Mouse (Mus musculus): ENCODE measurements around the gene Smap1.

Gene Smap1

GRCm38 (mm10) chr1:23920275-23920674 lies 1.8 kb downstream of the Smap1 start:
- DNase-seq (ENCODE audit: low read depth in 1 of 2, low spot score in 2 of 2): no peak

- DNase-seq (ENCODE audit: low read depth in 1 of 2, low spot score in 2 of 2): no peak
Observed at GRCm38 (mm10) chr1:23919086-23919485, 3.0 kb downstream of the Smap1 start.

GRCm38 (mm10) chr1:23915483-23915882 lies 6.6 kb downstream of the Smap1 start:
- no peak for DNase-seq (ENCODE audit: low read depth in 1 of 2, low spot score in 2 of 2)

GRCm38 (mm10) chr1:23912988-23913387 lies 9.1 kb downstream of the Smap1 start:
- DNase-seq (ENCODE audit: low read depth in 1 of 2, low spot score in 2 of 2): no peak

GRCm38 (mm10) chr1:23906082-23906481 lies 16.0 kb downstream of the Smap1 start:
- no peak for DNase-seq (ENCODE audit: low read depth in 1 of 2, low spot score in 2 of 2)

GRCm38 (mm10) chr1:23903340-23903739 lies 18.8 kb downstream of the Smap1 start:
- DNase-seq (ENCODE audit: low read depth in 1 of 2, low spot score in 2 of 2): no peak

GRCm38 (mm10) chr1:23902736-23903135 lies 19.4 kb downstream of the Smap1 start:
- DNase-seq (ENCODE audit: low read depth in 1 of 2, low spot score in 2 of 2): no peak

- DNase-seq (ENCODE audit: low read depth in 1 of 2, low spot score in 2 of 2): no peak
Observed at GRCm38 (mm10) chr1:23899647-23900020, 22.5 kb downstream of the Smap1 start.

- DNase-seq (ENCODE audit: low read depth in 1 of 2, low spot score in 2 of 2): no peak
Observed at GRCm38 (mm10) chr1:23899020-23899646, 23.0 kb downstream of the Smap1 start.

- DNase-seq (ENCODE audit: low read depth in 1 of 2, low spot score in 2 of 2): no peak
Observed at GRCm38 (mm10) chr1:23892072-23892471, 30.0 kb downstream of the Smap1 start.

- DNase-seq (ENCODE audit: low read depth in 1 of 2, low spot score in 2 of 2): no peak
Observed at GRCm38 (mm10) chr1:23884914-23885313, 37.2 kb downstream of the Smap1 start.

GRCm38 (mm10) chr1:23884087-23884668 lies 37.9 kb downstream of the Smap1 start:
- no peak for DNase-seq (ENCODE audit: low read depth in 1 of 2, low spot score in 2 of 2)

- DNase-seq (ENCODE audit: low read depth in 1 of 2, low spot score in 2 of 2): no peak
Observed at GRCm38 (mm10) chr1:23882681-23883080, 39.4 kb downstream of the Smap1 start.

- no peak for DNase-seq (ENCODE audit: low read depth in 1 of 2, low spot score in 2 of 2)
Observed at GRCm38 (mm10) chr1:23872194-23872593, 49.9 kb downstream of the Smap1 start.

GRCm38 (mm10) chr1:23867350-23867862 lies 54.7 kb downstream of the Smap1 start:
- DNase-seq (ENCODE audit: low read depth in 1 of 2, low spot score in 2 of 2): no peak

GRCm38 (mm10) chr1:23865566-23865965 lies 56.6 kb downstream of the Smap1 start:
- DNase-seq (ENCODE audit: low read depth in 1 of 2, low spot score in 2 of 2): no peak

GRCm38 (mm10) chr1:23860944-23861343 lies 61.2 kb downstream of the Smap1 start:
- no peak for DNase-seq (ENCODE audit: low read depth in 1 of 2, low spot score in 2 of 2)

- DNase-seq (ENCODE audit: low read depth in 1 of 2, low spot score in 2 of 2): no peak
Observed at GRCm38 (mm10) chr1:23855623-23856022, 66.5 kb downstream of the Smap1 start.

GRCm38 (mm10) chr1:23846044-23846680 lies 76.0 kb downstream of the Smap1 start:
- no peak for DNase-seq (ENCODE audit: low read depth in 1 of 2, low spot score in 2 of 2)

- no peak for DNase-seq (ENCODE audit: low read depth in 1 of 2, low spot score in 2 of 2)
Observed at GRCm38 (mm10) chr1:23845007-23845406, 77.1 kb downstream of the Smap1 start.

- DNase-seq (ENCODE audit: low read depth in 1 of 2, low spot score in 2 of 2): no peak
Observed at GRCm38 (mm10) chr1:23843790-23844189, 78.3 kb downstream of the Smap1 start.

GRCm38 (mm10) chr1:23842629-23843028 lies 79.5 kb downstream of the Smap1 start:
- no peak for DNase-seq (ENCODE audit: low read depth in 1 of 2, low spot score in 2 of 2)

All from monocyte, adult 2 months (primary cell).